Mouse (Mus musculus) erythroblast, embryonic 14.5 days (primary cell): ENCODE results near the gene Olfr1193. TPM values are rescaled to one million over a fixed set of nuclear protein-coding genes. Genes with fewer than 3 reads are reported as not detected.
"Not testable (repeated sequence)": the region's sequence is repeated elsewhere in the genome, so short reads cannot be mapped to it uniquely, and the experiment has no call there.

Experiments
- H3K27me3 ChIP-seq: 2 replicates; pipeline ENCODE4 v1.6.1; 2012; ENCODE audit warnings: inconsistent platforms; ENCODE audit not compliant: control insufficient read depth
- H3K36me3 ChIP-seq: 2 replicates; pipeline ENCODE4 v1.6.1; 2012; ENCODE audit warnings: mild to moderate bottlenecking, inconsistent platforms; ENCODE audit not compliant: control insufficient read depth
- H3K4me1 ChIP-seq: 2 replicates; pipeline ENCODE4 v1.6.1; 2012; ENCODE audit warnings: inconsistent platforms; ENCODE audit not compliant: control insufficient read depth
- H3K4me3 ChIP-seq: replicated peaks from 2 replicates; pipeline ENCODE3; 2012; ENCODE audit warnings: moderate library complexity, mild to moderate bottlenecking, inconsistent platforms
- H3K9me3 ChIP-seq: 2 replicates; pipeline ENCODE4 v1.6.1; 2012; ENCODE audit warnings: low read length, inconsistent platforms, mixed read lengths; ENCODE audit not compliant: control insufficient read depth
- GATA1 ChIP-seq: IDR thresholded peaks from 2 replicates; pipeline ENCODE4 v1.6.1; 2012; ENCODE audit warnings: low read length, inconsistent platforms, mixed read lengths
- TAL1 ChIP-seq: IDR thresholded peaks from 3 replicates; pipeline ENCODE4 v1.6.1; 2012; ENCODE audit warnings: low read length, inconsistent platforms, mixed read lengths
- polyA plus RNA-seq: library from polyadenylated mRNA; stranded (reverse); fragments of >175 nt; gene quantifications from 2 replicates; pipeline ENCODE4 v1.2.3, GENCODE M21; 2012

Olfr1193 gene
- not detected in 2 replicates for polyA plus RNA-seq

DNA sequence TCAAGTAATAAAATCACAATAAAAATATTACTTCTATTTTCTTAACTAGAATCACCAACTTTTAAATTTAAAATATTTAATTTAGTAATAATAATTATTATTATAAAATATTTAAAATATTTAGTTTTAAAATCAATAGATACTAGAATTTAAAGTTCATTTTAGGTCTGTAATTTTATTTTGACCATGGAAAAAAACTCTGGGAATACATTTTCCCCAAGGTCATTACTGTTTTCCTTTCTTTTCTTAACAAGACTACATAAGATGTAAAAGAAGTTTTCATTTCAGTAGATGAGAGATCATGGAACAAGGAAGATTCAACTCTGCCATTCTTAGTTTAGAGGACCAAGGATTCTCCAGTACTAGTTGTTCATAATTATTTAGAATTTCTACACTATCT, at the start of gene Olfr1193:
Gene Olfr1193, plus strand, starts transcription at position 301 of the 400 bp plus-strand sequence.
- H3K4me3 ChIP-seq, H3K4me1 ChIP-seq, H3K9me3 ChIP-seq, H3K27me3 ChIP-seq, H3K36me3 ChIP-seq: not testable (repeated sequence)

DNA sequence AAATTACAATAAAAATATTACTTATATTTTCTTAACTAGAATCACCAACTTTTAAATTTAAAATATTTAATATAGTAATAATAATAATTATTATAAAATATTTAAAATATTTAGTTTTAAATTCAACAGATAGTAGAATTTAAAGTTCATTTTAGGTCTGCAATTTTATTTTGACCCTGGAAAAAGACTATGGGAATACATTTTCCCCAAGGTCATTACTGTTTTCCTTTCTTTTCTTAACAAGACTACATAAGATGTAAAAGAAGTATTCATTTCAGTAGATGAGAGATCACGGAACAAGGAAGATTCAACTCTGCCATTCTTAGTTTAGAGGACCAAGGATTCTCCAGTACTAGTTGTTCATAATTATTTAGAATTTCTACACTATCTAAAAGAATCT, 35.2 kb upstream of the Olfr1193 start, which contains the start of gene Olfr1191-ps1:
Gene Olfr1191-ps1, plus strand, starts transcription at position 301 of the 400 bp plus-strand sequence.
- H3K27me3 ChIP-seq, H3K36me3 ChIP-seq, H3K4me1 ChIP-seq, H3K9me3 ChIP-seq, H3K4me3 ChIP-seq: not testable (repeated sequence)

DNA sequence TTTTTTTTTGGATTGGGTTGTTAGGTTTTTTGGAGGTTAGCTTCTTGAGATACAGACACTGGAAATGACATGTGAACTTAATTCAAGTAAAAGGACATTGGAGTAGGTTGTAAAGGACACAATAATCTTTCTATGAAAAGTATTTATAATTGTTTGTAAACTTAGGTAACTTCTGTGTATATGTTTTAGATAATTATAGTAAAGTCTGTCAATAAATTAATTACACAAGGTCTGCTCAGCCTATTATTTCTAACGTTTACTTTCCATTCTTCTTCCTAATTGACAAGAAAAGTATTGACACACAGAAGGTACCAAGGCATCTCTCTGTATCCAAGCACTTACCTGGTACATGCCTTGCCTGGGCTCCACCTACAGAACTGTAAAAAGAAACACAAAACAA, 27.2 kb upstream of the Olfr1193 start, which contains the start of gene Olfr1192-ps1:
Gene Olfr1192-ps1, plus strand, starts transcription at position 301 of the 400 bp plus-strand sequence.
- no peaks in the 10 kb centered on the region for H3K27me3 ChIP-seq
- peaks cover under 1% of the 10 kb centered on the region; the same call in 1 of the 2 replicates for H3K9me3 ChIP-seq
- no peaks in the 10 kb centered on the region for H3K36me3 ChIP-seq
- H3K4me3 ChIP-seq, result no peak within 1 kb of the TSS
- TF ChIP-seq GATA1 (no peak), TAL1 (no peak)
- no peaks in the 10 kb centered on the region for H3K4me1 ChIP-seq

DNA sequence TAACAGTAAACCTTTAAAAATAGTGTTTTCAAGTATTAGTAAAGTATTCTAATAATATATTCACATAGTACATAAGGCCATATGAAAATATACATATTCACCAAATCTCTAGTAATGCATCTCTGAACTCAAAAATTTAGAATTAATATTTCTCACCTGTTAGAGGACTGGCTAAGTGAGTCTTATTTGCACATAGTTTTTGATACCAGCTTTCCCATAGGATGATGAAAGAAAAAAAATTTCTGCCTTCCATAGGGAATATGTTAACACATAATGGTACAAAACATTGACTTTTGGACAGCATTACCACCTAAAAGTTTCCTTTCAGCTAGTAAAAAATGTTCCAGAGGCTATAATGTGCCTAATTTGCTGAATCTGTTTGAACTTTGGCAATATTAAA, 13.7 kb downstream of the Olfr1193 start, which contains the start of gene Olfr1195:
Gene Olfr1195, minus strand, starts transcription at position 101 of the 400 bp plus-strand sequence.
- TF ChIP-seq GATA1 (no peak), TAL1 (no peak)
- Histone ChIP-seq H3K9me3 (no peaks in the 10 kb centered on the region; the same call in 1 of the 2 replicates), H3K4me1 (no peaks in the 10 kb centered on the region), H3K4me3 (no peak within 1 kb of the TSS), H3K27me3 (no peaks in the 10 kb centered on the region), H3K36me3 (no peaks in the 10 kb centered on the region)

- TF ChIP-seq TAL1 (no peak), GATA1 (no peak)
- Histone ChIP-seq H3K4me1 (no peaks in the 10 kb centered on the region), H3K36me3 (no peaks in the 10 kb centered on the region), H3K27me3 (no peaks in the 10 kb centered on the region), H3K9me3 (no peaks in the 10 kb centered on the region), H3K4me3 (no peak within 1 kb of the TSS)
Observed at GRCm38 (mm10) chr2:88704497-88704896, 29.1 kb downstream of the Olfr1193 start, which contains the start of gene Olfr1196. Olfr1196 (minus strand) TSS chr2:88704597.

Other genes with a start within 250 kb of the Olfr1193 start
- gene Olfr1181, start 249.5 kb upstream of the Olfr1193 start, polyA plus RNA-seq, result not detected in 2 replicates
- not detected in 2 replicates for gene Gm13757, start 226.5 kb upstream of the Olfr1193 start, polyA plus RNA-seq
- gene Olfr1183, start 220.8 kb upstream of the Olfr1193 start, polyA plus RNA-seq, result not detected in 2 replicates
- gene Olfr1184, start 192.0 kb upstream of the Olfr1193 start, polyA plus RNA-seq, result 0.01 TPM in 1 of 2 replicates, not detected in the other
- not detected in 2 replicates for gene Olfr1185-ps1, start 182.3 kb upstream of the Olfr1193 start, polyA plus RNA-seq
- gene Olfr1186, start 157.1 kb upstream of the Olfr1193 start, polyA plus RNA-seq, result not detected in 2 replicates
- not detected in 2 replicates for gene Olfr1188, start 118.7 kb upstream of the Olfr1193 start, polyA plus RNA-seq
- not detected in 2 replicates for gene Olfr1189, start 89.2 kb upstream of the Olfr1193 start, polyA plus RNA-seq
- 0.01 TPM in 1 of 2 replicates, not detected in the other for gene Olfr1191-ps1, start 35.1 kb upstream of the Olfr1193 start, polyA plus RNA-seq
- gene Olfr1192-ps1, start 27.1 kb upstream of the Olfr1193 start, polyA plus RNA-seq, result not detected in 2 replicates
- not detected in 2 replicates for gene Olfr1195, start 13.6 kb downstream of the Olfr1193 start, polyA plus RNA-seq
- gene Olfr1196, start 29.0 kb downstream of the Olfr1193 start, polyA plus RNA-seq, result not detected in 2 replicates
- not detected in 2 replicates for gene Olfr1197, start 56.7 kb downstream of the Olfr1193 start, polyA plus RNA-seq
- gene Olfr1198, start 75.7 kb downstream of the Olfr1193 start, polyA plus RNA-seq, result not detected in 2 replicates
- not detected in 2 replicates for gene Olfr1199, start 84.8 kb downstream of the Olfr1193 start, polyA plus RNA-seq
- not detected in 2 replicates for gene Olfr1200, start 94.9 kb downstream of the Olfr1193 start, polyA plus RNA-seq
- not detected in 2 replicates for gene Olfr1201, start 117.4 kb downstream of the Olfr1193 start, polyA plus RNA-seq
- not detected in 2 replicates for gene Olfr1202, start 138.9 kb downstream of the Olfr1193 start, polyA plus RNA-seq
- not detected in 2 replicates for gene Olfr1205, start 154.1 kb downstream of the Olfr1193 start, polyA plus RNA-seq
- gene Olfr1204, start 173.7 kb downstream of the Olfr1193 start, polyA plus RNA-seq, result not detected in 2 replicates
- not detected in 2 replicates for gene Olfr1206, start 187.6 kb downstream of the Olfr1193 start, polyA plus RNA-seq
- not detected in 2 replicates for gene Olfr1208, start 226.7 kb downstream of the Olfr1193 start, polyA plus RNA-seq
- not detected in 2 replicates for gene Olfr1209, start 239.5 kb downstream of the Olfr1193 start, polyA plus RNA-seq